ENCODE assay signal across 30 mouse cellular contexts in the genomic region with DNA sequence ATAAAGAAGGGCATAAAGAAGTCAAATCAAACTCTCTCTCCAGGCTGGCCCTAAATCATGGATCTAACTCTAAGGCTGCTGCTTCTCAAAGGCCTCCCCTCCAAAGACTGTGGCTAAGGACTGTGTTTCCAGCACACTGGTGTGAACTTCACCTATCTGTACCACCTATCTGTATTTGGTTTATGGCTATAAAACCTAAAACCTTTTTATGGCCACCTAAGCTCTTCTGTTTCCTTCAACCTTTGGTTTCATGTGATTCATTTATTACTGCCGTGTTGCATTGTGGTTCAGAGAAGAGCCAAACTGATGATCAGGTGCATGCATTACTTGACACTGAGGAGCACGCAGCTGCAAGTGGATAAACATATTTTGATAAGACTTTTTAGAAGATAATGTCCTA.
"Had no signal": no experiment of that assay in that cellular context is flagged by ENCODE, and none has a peak within 500 bp of the region (broad histone marks: within the 10 kb centered on the region; RNA-seq: fewer than 3 reads in every experiment).

No protein-coding gene starts in this region.

- H3K36me3 ChIP-seq: limb, embryonic 10.5 days; limb, embryonic 12.5 days; limb, embryonic 13.5 days; limb, embryonic 15.5 days; liver, embryonic 12.5 days; liver, embryonic 13.5 days; liver, embryonic 15.5 days; lung, embryonic 15.5 days; midbrain, embryonic 10.5 days; midbrain, embryonic 12.5 days; midbrain, embryonic 13.5 days; midbrain, embryonic 15.5 days; neural tube, embryonic 12.5 days had no signal

- H3K9me3 ChIP-seq: limb, embryonic 10.5 days; limb, embryonic 12.5 days; limb, embryonic 13.5 days; limb, embryonic 15.5 days; liver, embryonic 12.5 days; liver, embryonic 13.5 days; liver, embryonic 15.5 days; lung, embryonic 15.5 days; megakaryocyte, embryonic 14.5 days; midbrain, embryonic 10.5 days; midbrain, embryonic 12.5 days; midbrain, embryonic 13.5 days; midbrain, embryonic 15.5 days; neural tube, embryonic 12.5 days had no signal

- ATAC-seq: liver, embryonic 12.5 days; liver, postnatal 0 days; lung, postnatal 0 days; midbrain, embryonic 13.5 days; midbrain, embryonic 15.5 days had no signal

- H3K4me1 ChIP-seq: limb, embryonic 10.5 days; limb, embryonic 12.5 days; limb, embryonic 13.5 days; limb, embryonic 15.5 days; liver, embryonic 12.5 days; liver, embryonic 13.5 days; liver, embryonic 15.5 days; lung, embryonic 15.5 days; megakaryocyte, embryonic 14.5 days; midbrain, embryonic 10.5 days; midbrain, embryonic 12.5 days; midbrain, embryonic 13.5 days; midbrain, embryonic 15.5 days; neural tube, embryonic 12.5 days had no signal

- DNase-seq: left cerebral cortex, postnatal 4 days; liver; liver, embryonic 13.5 days; liver, postnatal 0 days; lung, adult 18-20 months; lung, adult 2 months; lung, embryonic 14.5 days; lung, postnatal 10 days; lung, postnatal 14 days; lung, postnatal 4 days; midbrain, embryonic 14.5 days had no signal

- H3K27ac ChIP-seq: limb, embryonic 10.5 days; limb, embryonic 12.5 days; limb, embryonic 13.5 days; limb, embryonic 15.5 days; liver, embryonic 12.5 days; liver, embryonic 13.5 days; liver, embryonic 14.5 days; liver, embryonic 15.5 days; lung, embryonic 15.5 days; macrophage; midbrain, embryonic 10.5 days; midbrain, embryonic 12.5 days; midbrain, embryonic 13.5 days; midbrain, embryonic 15.5 days; neural tube, embryonic 12.5 days had no signal

- H3K27me3 ChIP-seq: limb, embryonic 12.5 days; limb, embryonic 13.5 days; limb, embryonic 15.5 days; liver, embryonic 12.5 days; liver, embryonic 13.5 days; liver, embryonic 15.5 days; lung, embryonic 15.5 days; megakaryocyte, embryonic 14.5 days; midbrain, embryonic 12.5 days; midbrain, embryonic 13.5 days; midbrain, embryonic 15.5 days; neural tube, embryonic 12.5 days had no signal

- H3K4me2 ChIP-seq: limb, embryonic 12.5 days; limb, embryonic 13.5 days; limb, embryonic 15.5 days; liver, embryonic 11.5 days; liver, embryonic 12.5 days; liver, embryonic 13.5 days; liver, embryonic 15.5 days; lung, embryonic 14.5 days; lung, embryonic 15.5 days; midbrain, embryonic 11.5 days; midbrain, embryonic 12.5 days; midbrain, embryonic 13.5 days; midbrain, embryonic 15.5 days; neural tube, embryonic 12.5 days had no signal

- H3K4me3 ChIP-seq: limb, embryonic 10.5 days; limb, embryonic 12.5 days; limb, embryonic 13.5 days; limb, embryonic 15.5 days; liver, embryonic 12.5 days; liver, embryonic 13.5 days; liver, embryonic 15.5 days; lung, embryonic 15.5 days; megakaryocyte, embryonic 14.5 days; midbrain, embryonic 10.5 days; midbrain, embryonic 12.5 days; midbrain, embryonic 13.5 days; midbrain, embryonic 15.5 days; myocyte; neural tube, embryonic 12.5 days had no signal

- H3K9ac ChIP-seq: limb, embryonic 12.5 days; limb, embryonic 13.5 days; limb, embryonic 15.5 days; liver, embryonic 12.5 days; liver, embryonic 13.5 days; liver, embryonic 14.5 days; liver, embryonic 15.5 days; liver, postnatal 0 days; lung, embryonic 14.5 days; lung, embryonic 15.5 days; midbrain, embryonic 12.5 days; midbrain, embryonic 13.5 days; midbrain, embryonic 15.5 days; neural tube, embryonic 12.5 days had no signal
